Mouse (Mus musculus) limb, embryonic 12.5 days (tissue): ENCODE data around the gene Zfp36l3. TPM values are rescaled to one million over a fixed set of nuclear protein-coding genes. Genes with fewer than 3 reads are reported as not detected.
"Not testable (repeated sequence)": the region's sequence is repeated elsewhere in the genome, so short reads cannot be mapped to it uniquely, and the experiment has no call there.

ENCODE experiments used
- ATAC-seq: fragments of 200-750 bp; cut with Nextera tagmentation; 2 replicates; pipeline ENCODE4 v1.8.0; 2017; ENCODE audit warnings: low read depth, moderate TSS enrichment; ENCODE audit not compliant: insufficient number of reproducible peaks, insufficient read depth, low FRiP score, low TSS enrichment
- H3K27ac ChIP-seq: fragments of 300-500 bp; sonication (generic); 2 replicates; pipeline ENCODE4 v1.5.1; 2016; ENCODE audit warnings: mild to moderate bottlenecking, moderate library complexity
- H3K27me3 ChIP-seq: fragments of 300-500 bp; sonication (generic); 2 replicates; pipeline ENCODE4 v1.6.1; 2016; ENCODE audit warnings: mild to moderate bottlenecking, moderate library complexity
- H3K36me3 ChIP-seq: fragments of 300-500 bp; sonication (generic); 2 replicates; pipeline ENCODE4 v1.6.1; 2016; ENCODE audit warnings: mild to moderate bottlenecking, moderate library complexity
- H3K4me1 ChIP-seq: fragments of 300-500 bp; sonication (generic); replicated peaks from 2 replicates; pipeline ENCODE4 v1.6.1; 2016
- H3K4me2 ChIP-seq: fragments of 300-500 bp; sonication (generic); 2 replicates; pipeline ENCODE4 v1.6.1; 2016; ENCODE audit warnings: mild to moderate bottlenecking, moderate library complexity
- H3K4me3 ChIP-seq: fragments of 300-500 bp; sonication (generic); replicated peaks from 2 replicates; pipeline ENCODE4 v1.5.1; 2016; ENCODE audit warnings: mild to moderate bottlenecking
- H3K9ac ChIP-seq: fragments of 300-500 bp; sonication (generic); replicated peaks from 2 replicates; pipeline ENCODE4 v1.6.1; 2016; ENCODE audit warnings: mild to moderate bottlenecking, moderate library complexity
- H3K9me3 ChIP-seq: fragments of 300-500 bp; sonication (generic); 2 replicates; pipeline ENCODE4 v1.6.1; 2016; ENCODE audit warnings: mild to moderate bottlenecking, moderate library complexity
- WGBS: fragments of 180-500 bp; shearing (Covaris S2); methylation state at CpG from one replicate; pipeline ENCODE4 v1.1.7; 2016; 5-methylcytosine and 5-hydroxymethylcytosine counted together
- polyA plus RNA-seq: library from polyadenylated mRNA; unstranded; fragments of >200 nt; fragmentation: Nextera tagmentation; extraction: Ambion mirVana; gene quantifications from 2 replicates; pipeline ENCODE4 v1.2.1, GENCODE M21; 2016

Zfp36l3 gene
- polyA plus RNA-seq, result not detected in 2 replicates

DNA sequence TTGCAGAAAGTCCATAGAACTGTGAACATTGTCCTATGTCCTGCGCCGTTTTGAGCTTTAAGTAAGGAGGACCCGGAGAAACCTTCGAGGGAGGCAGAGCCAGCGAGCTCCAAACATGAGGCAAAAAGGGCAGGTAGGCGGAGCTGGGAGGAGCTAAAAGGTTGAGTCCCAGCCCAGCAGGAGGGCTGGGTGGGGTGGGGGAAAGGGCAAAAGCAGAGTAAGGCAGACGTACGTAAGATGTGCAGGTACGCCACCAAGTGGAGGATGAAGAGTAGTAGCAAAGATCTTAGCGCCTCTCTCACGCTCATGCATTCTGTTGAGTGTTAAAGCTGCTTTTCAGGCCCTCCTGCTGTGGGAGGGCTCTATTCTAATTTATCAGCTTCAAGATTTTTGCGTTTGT lies at the start of gene Zfp36l3:
TSS of gene Zfp36l3 (minus strand) at position 119 of the 400 bp plus-strand sequence.
- Histone ChIP-seq H3K27ac (no peak within 1 kb of the TSS), H3K4me2 (no peak within 1 kb of the TSS), H3K27me3 (no peaks in the 10 kb centered on the region), H3K4me3 (no peak within 1 kb of the TSS), H3K36me3 (no peaks in the 10 kb centered on the region), H3K9ac (no peak within 1 kb of the TSS), H3K9me3 (no peaks in the 10 kb centered on the region), H3K4me1 (no peaks in the 10 kb centered on the region)
- ATAC-seq, result no peak
- 90% methylated on average over 12 of the region's 12 CpGs for WGBS

DNA sequence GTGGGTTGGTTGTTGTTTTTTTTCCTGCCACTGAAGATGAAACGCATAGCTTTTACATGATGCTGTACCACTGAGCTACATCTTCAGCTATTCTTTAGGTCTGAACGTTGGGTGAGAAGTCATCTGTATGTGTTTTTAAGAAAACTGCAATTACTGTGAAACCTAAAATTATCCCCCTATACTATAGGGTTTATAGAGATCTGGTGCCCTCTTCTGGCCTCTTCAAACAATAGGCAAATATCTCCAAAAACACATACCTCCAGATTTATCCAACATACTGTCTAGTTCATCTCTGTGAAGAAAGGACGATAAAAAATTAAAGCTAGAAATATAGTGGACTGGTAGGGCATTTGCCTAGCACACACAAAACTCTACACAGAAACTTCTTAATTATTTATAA lies 22.9 kb upstream of the Zfp36l3 start:
- WGBS, result 40% methylated on average over 3 of the region's 3 CpGs
- no peak overlapping the region for H3K4me3 ChIP-seq
- H3K9me3 ChIP-seq, result no peaks in the 10 kb centered on the region
- no peak overlapping the region for H3K4me2 ChIP-seq
- no peaks in the 10 kb centered on the region for H3K4me1 ChIP-seq
- ATAC-seq, result no peak
- no peak overlapping the region for H3K9ac ChIP-seq
- no peaks in the 10 kb centered on the region for H3K27me3 ChIP-seq
- no peaks in the 10 kb centered on the region for H3K36me3 ChIP-seq
- no peak overlapping the region for H3K27ac ChIP-seq

DNA sequence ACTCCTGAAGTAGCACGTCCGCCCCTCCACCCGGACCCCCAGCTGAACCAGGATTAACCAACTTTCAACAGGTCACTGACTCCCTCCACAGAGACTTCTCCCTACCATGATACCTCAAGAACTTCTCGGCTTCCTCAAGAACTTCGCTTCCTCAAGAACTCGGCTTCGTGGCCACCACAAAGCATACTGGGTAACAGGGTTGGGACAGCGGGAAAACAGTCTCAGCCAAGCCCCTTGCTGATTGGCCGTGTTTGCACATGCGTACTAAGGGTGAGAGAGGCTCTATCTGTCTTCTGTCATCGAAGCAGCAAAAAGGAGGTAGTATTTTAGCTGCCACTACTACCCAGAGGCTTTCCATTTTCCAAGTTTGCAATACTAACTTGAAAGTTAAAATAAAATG lies 21.3 kb upstream of the Zfp36l3 start, which contains the start of gene Xlr:
TSS of gene Xlr (minus strand) at position 188 of the 400 bp plus-strand sequence.
- ATAC-seq, H3K4me1 ChIP-seq, H3K36me3 ChIP-seq, H3K4me2 ChIP-seq, H3K27ac ChIP-seq, H3K9ac ChIP-seq, H3K9me3 ChIP-seq, H3K4me3 ChIP-seq, H3K27me3 ChIP-seq: not testable (repeated sequence)
- 80% methylated on average over 11 of the region's 11 CpGs for WGBS

DNA sequence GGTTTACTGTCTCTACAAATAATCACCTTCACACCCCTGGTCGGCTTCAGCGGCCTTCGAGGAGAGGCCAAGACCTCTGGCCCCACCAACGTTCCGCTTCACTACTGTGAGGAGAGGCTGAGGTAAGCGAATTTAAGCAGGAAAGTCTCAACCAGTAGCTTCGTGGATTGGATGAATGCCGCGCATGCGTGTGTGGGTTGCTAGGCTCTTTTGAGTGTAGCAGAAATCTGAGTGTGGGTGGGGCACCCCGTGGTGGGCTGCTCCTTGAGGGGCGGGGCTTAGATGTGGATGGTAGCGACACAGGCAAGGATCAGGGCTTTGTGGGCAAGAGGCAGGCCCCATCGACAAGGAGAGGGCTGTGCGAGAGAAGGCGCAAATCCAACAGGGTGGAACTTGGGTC lies 18.5 kb downstream of the Zfp36l3 start, which contains the start of gene 1700013H16Rik:
TSS of gene 1700013H16Rik (minus strand) at position 96 of the 400 bp plus-strand sequence.
- no peaks in the 10 kb centered on the region for H3K4me1 ChIP-seq
- peaks cover 19% of the 10 kb centered on the region for H3K9me3 ChIP-seq
- no peak within 1 kb of the TSS for H3K27ac ChIP-seq
- H3K4me3 ChIP-seq, result no peak within 1 kb of the TSS
- H3K4me2 ChIP-seq, result no peak within 1 kb of the TSS
- no peak within 1 kb of the TSS for H3K9ac ChIP-seq
- H3K36me3 ChIP-seq, result no peaks in the 10 kb centered on the region
- WGBS, result 92% methylated on average over 16 of the region's 16 CpGs
- no peaks in the 10 kb centered on the region for H3K27me3 ChIP-seq
- ATAC-seq, result no peak

DNA sequence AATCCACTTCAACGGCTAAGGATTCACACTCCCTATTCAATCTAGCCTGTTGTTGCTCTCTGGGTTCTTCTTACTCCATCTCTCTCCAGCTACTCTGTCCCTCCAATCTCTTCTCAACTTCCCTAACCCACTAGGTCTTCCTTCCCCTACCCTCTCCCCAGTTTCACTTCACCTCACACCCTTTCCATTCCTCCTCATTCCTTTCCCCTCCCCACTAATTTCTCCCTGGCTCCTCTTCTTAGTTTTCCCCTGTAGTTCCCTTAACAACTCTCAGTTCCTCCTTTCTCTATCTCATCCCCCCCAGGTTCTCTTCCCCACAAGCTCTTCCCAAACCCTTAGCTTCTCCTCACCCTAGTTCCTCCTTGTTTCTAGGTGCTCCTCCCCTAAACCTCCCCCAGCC lies 23.3 kb downstream of the Zfp36l3 start:
- Histone ChIP-seq H3K27me3 (no peaks in the 10 kb centered on the region), H3K4me1 (no peaks in the 10 kb centered on the region), H3K27ac (no peak overlapping the region), H3K36me3 (no peaks in the 10 kb centered on the region), H3K9ac (no peak overlapping the region), H3K4me2 (no peak overlapping the region), H3K9me3 (peaks cover 17% of the 10 kb centered on the region), H3K4me3 (no peak overlapping the region)
- WGBS, result 82% methylated on average over 1 of the region's 1 CpGs
- ATAC-seq, result no peak

DNA sequence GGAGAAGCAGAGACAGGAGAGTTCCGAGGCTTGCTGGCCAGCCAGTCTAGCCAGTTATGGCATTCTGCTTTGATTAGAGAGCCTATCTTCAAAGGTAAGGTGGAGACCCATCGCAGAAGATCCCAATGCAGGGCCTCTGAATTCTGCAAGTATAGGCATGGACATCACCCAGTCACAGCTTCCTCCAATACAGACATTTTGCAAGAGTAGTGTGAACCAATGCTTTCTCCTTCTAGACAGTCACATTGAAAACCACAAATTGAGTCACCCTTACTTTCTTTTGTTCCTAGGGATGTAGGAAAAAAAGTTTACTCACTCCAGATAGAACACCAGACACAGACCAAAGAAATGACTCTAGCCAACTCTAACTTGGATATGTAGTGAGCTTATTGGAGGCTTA lies 47.2 kb downstream of the Zfp36l3 start:
- no peaks in the 10 kb centered on the region for H3K27me3 ChIP-seq
- H3K36me3 ChIP-seq, result no peaks in the 10 kb centered on the region
- no peaks in the 10 kb centered on the region for H3K9me3 ChIP-seq
- no peak overlapping the region for H3K27ac ChIP-seq
- WGBS, result 88% methylated on average over 2 of the region's 2 CpGs
- H3K4me1 ChIP-seq, result no peaks in the 10 kb centered on the region
- ATAC-seq, result no peak
- H3K4me2 ChIP-seq, result no peak overlapping the region
- no peak overlapping the region for H3K9ac ChIP-seq
- H3K4me3 ChIP-seq, result no peak overlapping the region

DNA sequence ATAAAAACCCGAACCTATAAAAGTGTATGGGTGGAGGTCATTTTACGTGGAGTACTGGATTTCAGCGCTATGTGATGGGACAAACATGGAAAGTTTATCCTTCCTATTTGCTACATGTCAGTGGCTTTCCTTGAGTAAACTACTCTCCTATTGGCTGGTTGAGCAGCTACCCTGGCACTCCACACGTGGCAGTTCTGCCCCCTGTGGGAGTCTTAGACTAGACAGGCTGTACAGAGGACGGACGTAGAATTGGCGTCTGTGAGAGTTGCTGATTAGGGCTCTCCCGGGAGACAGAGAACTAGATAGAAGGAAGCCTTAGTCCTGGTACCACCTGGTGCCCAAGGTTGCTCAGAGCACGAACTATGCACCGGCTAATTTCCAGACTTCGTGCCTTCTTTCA lies 51.6 kb downstream of the Zfp36l3 start, which contains the start of gene 4930502E18Rik:
TSS of gene 4930502E18Rik (plus strand) at position 231 of the 400 bp plus-strand sequence.
- Histone ChIP-seq H3K4me3 (no peak within 1 kb of the TSS), H3K27ac (no peak within 1 kb of the TSS), H3K9ac (no peak within 1 kb of the TSS), H3K4me1 (no peaks in the 10 kb centered on the region), H3K4me2 (no peak within 1 kb of the TSS), H3K27me3 (no peaks in the 10 kb centered on the region), H3K9me3 (no peaks in the 10 kb centered on the region), H3K36me3 (no peaks in the 10 kb centered on the region)
- no peak for ATAC-seq
- WGBS, result 84% methylated on average over 11 of the region's 11 CpGs

Other genes starting within 250 kb of the Zfp36l3 start
- 31.6 and 31.9 TPM in 2 replicates for gene Rtl8c, start 168.4 kb downstream of the Zfp36l3 start, polyA plus RNA-seq
- not detected in 2 replicates for gene Gm14597, start 167.4 kb downstream of the Zfp36l3 start, polyA plus RNA-seq
- gene Rtl8a, start 132.7 kb downstream of the Zfp36l3 start, polyA plus RNA-seq, result 51.2 and 53.2 TPM in 2 replicates
- 48.0 and 48.2 TPM in 2 replicates for gene Rtl8b, start 106.0 kb downstream of the Zfp36l3 start, polyA plus RNA-seq
- gene 4930502E18Rik, start 51.6 kb downstream of the Zfp36l3 start, polyA plus RNA-seq, result 0.35 and 0.56 TPM in 2 replicates
- gene 1700013H16Rik, start 18.6 kb downstream of the Zfp36l3 start, polyA plus RNA-seq, result not detected in 2 replicates
- 0.50 and 0.72 TPM in 2 replicates for gene Xlr, start 21.3 kb upstream of the Zfp36l3 start, polyA plus RNA-seq